Mouse (Mus musculus) ZHBTc4 (cell line): ENCODE results near the gene Cttnbp2nl.
A peak's percentile ranks its signal among the peaks of the same experiment; 100 is the strongest.

Experiments used
- DNase-seq: peaks from one replicate; pipeline ENCODE4 v3.0.0-alpha.2; 2011; ENCODE audit warnings: low read depth, low spot score

Gene Cttnbp2nl

GRCm38 (mm10) chr3:105014908-105015307, 38.0 kb downstream of the Cttnbp2nl start:
- no peak for DNase-seq

- DNase-seq = no peak
Measured at GRCm38 (mm10) chr3:105012696-105013313, 40.1 kb downstream of the Cttnbp2nl start.

DNA sequence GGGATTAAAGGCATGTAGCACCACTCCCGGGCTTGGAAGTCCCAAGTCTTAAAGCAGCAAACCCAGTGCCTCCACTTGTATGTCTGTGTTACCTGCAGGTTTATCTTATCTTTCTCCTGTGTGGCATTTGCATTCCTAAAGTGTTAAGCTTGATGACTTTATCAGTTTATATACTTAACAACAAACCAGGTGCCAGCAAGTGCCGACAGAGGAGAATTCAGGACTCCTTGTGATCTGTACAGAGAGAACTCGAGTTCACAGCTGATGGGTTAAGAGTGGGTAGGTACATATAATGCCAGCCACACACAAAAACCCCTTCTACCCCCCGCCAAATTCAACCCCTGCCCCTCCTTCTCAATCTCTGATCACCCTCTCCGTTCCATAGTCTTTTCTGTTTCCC, 41.1 kb downstream of the Cttnbp2nl start:
- DNase-seq = no peak

GRCm38 (mm10) chr3:105010681-105011339, 42.1 kb downstream of the Cttnbp2nl start:
- DNase-seq = no peak

GRCm38 (mm10) chr3:105008070-105008469, 44.9 kb downstream of the Cttnbp2nl start:
- DNase-seq = peak; percentile 46

DNA sequence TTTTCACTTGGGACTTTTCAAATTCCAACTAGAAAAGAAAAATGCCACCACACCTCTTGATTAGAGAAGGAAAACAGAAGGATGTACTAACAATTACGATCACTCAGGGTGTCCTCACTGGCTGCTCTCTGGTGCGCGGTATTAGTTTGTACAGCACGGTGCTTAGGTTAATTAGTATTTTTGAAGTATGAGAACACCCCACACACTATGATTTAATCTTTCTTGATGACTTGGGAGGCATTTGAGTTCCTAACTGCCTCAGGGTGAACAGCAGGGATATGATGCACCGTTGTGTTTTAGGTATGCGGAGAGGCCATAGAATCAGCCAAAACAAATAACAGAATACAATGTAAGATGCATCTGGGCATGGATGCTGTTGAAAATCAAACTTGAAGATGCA, 46.8 kb downstream of the Cttnbp2nl start:
- DNase-seq = no peak

DNA sequence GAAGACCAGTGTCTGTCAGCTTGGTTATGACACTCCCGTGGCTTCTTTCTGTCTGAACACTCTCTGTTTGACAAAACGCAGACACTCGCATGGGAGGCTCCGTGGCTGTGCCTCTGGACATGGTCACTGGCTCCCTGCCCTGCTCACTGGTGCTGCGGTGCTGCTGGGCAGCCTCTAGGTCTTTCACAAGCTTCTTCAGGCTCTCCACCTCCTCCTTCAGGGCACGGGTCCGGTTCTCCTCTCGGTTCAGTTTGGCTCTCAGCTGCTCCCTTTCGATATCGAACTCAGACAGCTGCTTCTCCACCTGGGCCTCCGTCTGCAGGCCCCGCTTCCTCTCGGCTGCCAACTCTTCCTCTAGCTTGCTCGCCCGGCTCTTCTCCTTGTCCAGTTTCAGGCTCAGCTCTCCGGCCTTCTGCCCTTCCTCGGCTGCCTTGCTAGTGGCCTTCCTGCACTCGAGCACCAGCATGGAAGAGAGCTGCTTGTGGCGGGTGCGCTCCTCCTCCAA, 47.3 kb downstream of the Cttnbp2nl start:
- no peak for DNase-seq

GRCm38 (mm10) chr3:105005011-105005410, 47.9 kb downstream of the Cttnbp2nl start:
- peak; percentile 32 for DNase-seq

DNA sequence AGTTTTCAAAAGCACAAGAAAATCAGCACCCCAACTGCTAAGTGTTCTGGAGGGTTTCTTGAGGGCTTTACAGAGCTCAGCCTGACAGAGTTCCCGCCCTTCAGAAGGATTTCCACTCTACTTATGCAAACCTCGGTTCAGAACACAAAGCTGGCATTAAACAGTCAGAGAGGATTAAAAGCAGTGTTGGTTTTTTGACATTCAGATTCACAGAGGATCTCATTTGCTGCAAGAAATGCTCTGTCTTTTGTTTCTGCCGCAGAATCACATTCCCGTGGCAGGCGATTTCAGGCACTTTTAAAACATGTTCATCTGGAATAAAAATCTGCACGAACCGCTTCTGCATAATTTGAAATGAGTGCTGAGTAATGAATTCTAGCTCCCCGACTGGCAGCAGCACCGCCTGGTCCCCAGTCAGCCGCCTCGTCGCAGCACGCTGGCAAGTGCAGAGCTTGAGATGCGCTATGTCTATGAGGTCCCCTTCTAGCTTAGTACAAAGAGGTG, 48.9 kb downstream of the Cttnbp2nl start:
- no peak for DNase-seq

- no peak for DNase-seq
Measured at GRCm38 (mm10) chr3:105001374-105001773, 51.6 kb downstream of the Cttnbp2nl start.

GRCm38 (mm10) chr3:105000561-105000960, 52.4 kb downstream of the Cttnbp2nl start:
- no peak for DNase-seq

GRCm38 (mm10) chr3:104997563-104997962, 55.4 kb downstream of the Cttnbp2nl start:
- DNase-seq = no peak

- no peak for DNase-seq
Measured at GRCm38 (mm10) chr3:104995707-104996106, 57.2 kb downstream of the Cttnbp2nl start.

- DNase-seq = no peak
Measured at GRCm38 (mm10) chr3:104994415-104994841, 58.5 kb downstream of the Cttnbp2nl start.

GRCm38 (mm10) chr3:104993800-104994199, 59.1 kb downstream of the Cttnbp2nl start:
- no peak for DNase-seq

GRCm38 (mm10) chr3:104992709-104993388, 60.1 kb downstream of the Cttnbp2nl start:
- peak; percentile 93 for DNase-seq

- DNase-seq = no peak
Measured at GRCm38 (mm10) chr3:104991703-104992102, 61.2 kb downstream of the Cttnbp2nl start.

DNA sequence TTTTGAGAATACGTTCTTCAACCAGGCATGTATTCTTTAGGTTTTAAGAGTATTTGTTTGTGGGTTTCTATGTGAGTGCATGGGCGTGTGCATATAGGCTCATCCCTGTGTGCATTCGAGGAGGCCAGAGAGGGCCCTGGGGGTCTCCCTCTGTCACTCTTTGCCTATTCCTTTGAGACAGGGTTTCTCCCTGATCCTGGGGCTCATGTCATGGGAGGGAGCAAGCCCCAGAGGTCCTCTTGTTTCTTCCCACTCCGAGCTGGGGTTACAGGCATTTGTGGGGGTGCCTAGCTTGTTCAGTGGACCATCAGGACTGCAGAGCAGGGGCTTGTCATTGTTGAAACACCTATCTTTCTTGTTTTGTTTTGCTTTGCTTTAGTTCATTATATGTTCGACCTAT, 65.1 kb downstream of the Cttnbp2nl start:
- DNase-seq = no peak

GRCm38 (mm10) chr3:104979735-104980134, 73.2 kb downstream of the Cttnbp2nl start:
- no peak for DNase-seq

- DNase-seq = peak; percentile 83
Measured at GRCm38 (mm10) chr3:104967548-104968300, 85.2 kb downstream of the Cttnbp2nl start.

- no peak for DNase-seq
Measured at GRCm38 (mm10) chr3:104965991-104966554, 86.9 kb downstream of the Cttnbp2nl start.
